Mouse (Mus musculus) kidney, embryonic 14.5 days (tissue): ENCODE measurements at regions not wholly inside any gene's neighbourhood (a gene's known extent, or its start where the extent isn't known, plus 50 kb on each side); places are given as distances from the start of the nearest gene placed in this dataset.
"Not testable (repeated sequence)": the region's sequence is repeated elsewhere in the genome, so short reads cannot be mapped to it uniquely, and the experiment has no call there.

Experiments used
- ATAC-seq: fragments of 200-750 bp; cut with Nextera tagmentation; 2 replicates; pipeline ENCODE4 v1.8.0; 2017; ENCODE audit warnings: moderate number of reproducible peaks, mild to moderate bottlenecking, moderate TSS enrichment, moderate library complexity; ENCODE audit not compliant: low FRiP score, low TSS enrichment
- H3K27ac ChIP-seq: fragments of 300-500 bp; sonication (generic); 2 replicates; pipeline ENCODE4 v1.5.1; 2014; ENCODE audit warnings: low read depth, mild to moderate bottlenecking, low read length, moderate library complexity, mixed read lengths
- H3K27me3 ChIP-seq: fragments of 300-500 bp; sonication (generic); 2 replicates; pipeline ENCODE4 v1.6.1; 2014; ENCODE audit warnings: mild to moderate bottlenecking, low read length; ENCODE audit not compliant: control insufficient read depth, insufficient read depth
- H3K36me3 ChIP-seq: fragments of 300-500 bp; sonication (generic); 2 replicates; pipeline ENCODE4 v1.6.1; 2014; ENCODE audit warnings: low read length, mixed read lengths; ENCODE audit not compliant: control insufficient read depth, insufficient read depth
- H3K4me1 ChIP-seq: fragments of 300-500 bp; sonication (generic); 2 replicates; pipeline ENCODE4 v1.6.1; 2014; ENCODE audit warnings: low read length, mixed read lengths; ENCODE audit not compliant: control insufficient read depth, insufficient read depth
- H3K4me2 ChIP-seq: fragments of 300-500 bp; sonication (generic); replicated peaks from 2 replicates; pipeline ENCODE4 v1.6.1; 2014; ENCODE audit warnings: low read depth, mild to moderate bottlenecking, low read length
- H3K4me3 ChIP-seq: fragments of 300-500 bp; sonication (generic); 2 replicates; pipeline ENCODE4 v1.5.1; 2014; ENCODE audit warnings: mild to moderate bottlenecking, low read length
- H3K9ac ChIP-seq: fragments of 300-500 bp; sonication (generic); 2 replicates; pipeline ENCODE4 v1.6.1; 2014; ENCODE audit warnings: low read depth, mild to moderate bottlenecking, low read length, moderate library complexity
- H3K9me3 ChIP-seq: fragments of 300-500 bp; sonication (generic); 2 replicates; pipeline ENCODE4 v1.6.1; 2016; ENCODE audit warnings: low read length; ENCODE audit not compliant: control insufficient read depth
- WGBS: fragments of 180-500 bp; shearing (Covaris S2); extraction: QIAGEN DNeasy Blood & Tissue Kit; methylation state at CpG from one replicate; pipeline ENCODE4 v1.1.7; 2014; 5-methylcytosine and 5-hydroxymethylcytosine counted together

GRCm38 (mm10) chr17:91274378-91274777, 181.5 kb upstream of the Nrxn1 start:
- Histone ChIP-seq H3K27ac (no peak overlapping the region), H3K9ac (no peak overlapping the region), H3K36me3 (no peaks in the 10 kb centered on the region), H3K27me3 (no peaks in the 10 kb centered on the region), H3K4me1 (no peaks in the 10 kb centered on the region), H3K9me3 (no peaks in the 10 kb centered on the region), H3K4me2 (no peak overlapping the region), H3K4me3 (no peak overlapping the region)
- ATAC-seq: no peak
- WGBS: 95% methylated on average over 1 of the region's 1 CpGs

GRCm38 (mm10) chr17:91238719-91239118, 145.8 kb upstream of the Nrxn1 start:
- ATAC-seq: no peak
- Histone ChIP-seq H3K9me3 (no peaks in the 10 kb centered on the region), H3K9ac (no peak overlapping the region), H3K4me3 (no peak overlapping the region), H3K27ac (no peak overlapping the region), H3K27me3 (no peaks in the 10 kb centered on the region), H3K4me2 (no peak overlapping the region), H3K4me1 (no peaks in the 10 kb centered on the region), H3K36me3 (no peaks in the 10 kb centered on the region)
- 89% methylated on average over 2 of the region's 2 CpGs for WGBS

GRCm38 (mm10) chr17:91236653-91237052, 143.8 kb upstream of the Nrxn1 start:
- WGBS: 96% methylated on average over 14 of the region's 14 CpGs
- not testable (repeated sequence) for H3K4me1 ChIP-seq, H3K27me3 ChIP-seq, H3K9me3 ChIP-seq, H3K4me2 ChIP-seq, H3K27ac ChIP-seq, H3K9ac ChIP-seq, H3K4me3 ChIP-seq, H3K36me3 ChIP-seq
- peak; percentile 84; the same call in 1 of the 2 replicates for ATAC-seq

GRCm38 (mm10) chr17:91226378-91226777, 133.5 kb upstream of the Nrxn1 start:
- H3K4me2 ChIP-seq: no peak overlapping the region
- H3K4me3 ChIP-seq: no peak overlapping the region
- no peaks in the 10 kb centered on the region for H3K36me3 ChIP-seq
- no peak overlapping the region for H3K9ac ChIP-seq
- H3K4me1 ChIP-seq: no peaks in the 10 kb centered on the region
- H3K9me3 ChIP-seq: no peaks in the 10 kb centered on the region
- ATAC-seq: no peak
- H3K27ac ChIP-seq: no peak overlapping the region
- 81% methylated on average over 5 of the region's 5 CpGs for WGBS
- no peaks in the 10 kb centered on the region for H3K27me3 ChIP-seq

- H3K4me1 ChIP-seq: no peaks in the 10 kb centered on the region
- H3K4me2 ChIP-seq: no peak overlapping the region
- 81% methylated on average over 4 of the region's 4 CpGs for WGBS
- H3K9me3 ChIP-seq: no peaks in the 10 kb centered on the region
- no peak for ATAC-seq
- H3K9ac ChIP-seq: no peak overlapping the region
- no peaks in the 10 kb centered on the region for H3K36me3 ChIP-seq
- H3K4me3 ChIP-seq: no peak overlapping the region
- H3K27ac ChIP-seq: no peak overlapping the region
- no peaks in the 10 kb centered on the region for H3K27me3 ChIP-seq
Measured at GRCm38 (mm10) chr17:91225916-91226315, 133.0 kb upstream of the Nrxn1 start.

GRCm38 (mm10) chr17:91216429-91216828, 123.6 kb upstream of the Nrxn1 start:
- no peaks in the 10 kb centered on the region for H3K9me3 ChIP-seq
- H3K27ac ChIP-seq: no peak overlapping the region
- H3K27me3 ChIP-seq: no peaks in the 10 kb centered on the region
- H3K36me3 ChIP-seq: no peaks in the 10 kb centered on the region
- ATAC-seq: peak; percentile 73
- H3K4me3 ChIP-seq: no peak overlapping the region
- no peak overlapping the region for H3K9ac ChIP-seq
- no peak overlapping the region for H3K4me2 ChIP-seq
- H3K4me1 ChIP-seq: no peaks in the 10 kb centered on the region

- WGBS: 82% methylated on average over 4 of the region's 4 CpGs
- H3K27ac ChIP-seq: no peak overlapping the region
- no peaks in the 10 kb centered on the region for H3K4me1 ChIP-seq
- no peak for ATAC-seq
- no peaks in the 10 kb centered on the region for H3K9me3 ChIP-seq
- no peak overlapping the region for H3K4me3 ChIP-seq
- H3K36me3 ChIP-seq: no peaks in the 10 kb centered on the region
- no peak overlapping the region for H3K9ac ChIP-seq
- H3K27me3 ChIP-seq: no peaks in the 10 kb centered on the region
- no peak overlapping the region for H3K4me2 ChIP-seq
Measured at GRCm38 (mm10) chr17:91182574-91182973, 89.7 kb upstream of the Nrxn1 start.

- no peaks in the 10 kb centered on the region for H3K9me3 ChIP-seq
- no peaks in the 10 kb centered on the region for H3K27me3 ChIP-seq
- H3K9ac ChIP-seq: no peak overlapping the region
- ATAC-seq: no peak
- H3K4me2 ChIP-seq: no peak overlapping the region
- H3K4me1 ChIP-seq: no peaks in the 10 kb centered on the region
- H3K27ac ChIP-seq: no peak overlapping the region
- H3K36me3 ChIP-seq: no peaks in the 10 kb centered on the region
- WGBS: 85% methylated on average over 2 of the region's 2 CpGs
- no peak overlapping the region for H3K4me3 ChIP-seq
Measured at GRCm38 (mm10) chr17:91161834-91162233, 69.0 kb upstream of the Nrxn1 start.
